Mouse (Mus musculus) CH12.LX (cell line): ENCODE results near the gene Mid1. TPM values are rescaled to one million over a fixed set of nuclear protein-coding genes. Genes with fewer than 3 reads are reported as not detected.

Experiments used
- DNase-seq: peaks from one replicate; pipeline ENCODE4 v3.0.0-alpha.2; 2013; ENCODE audit errors: extremely low read depth
- H3K27ac ChIP-seq: 2 replicates; pipeline ENCODE4 v1.5.1; 2012; ENCODE audit warnings: low read depth, mild to moderate bottlenecking, control low read depth, moderate library complexity; ENCODE audit not compliant: insufficient read depth
- H3K27me3 ChIP-seq: replicated peaks from 2 replicates; pipeline ENCODE3; 2012; ENCODE audit warnings: inconsistent platforms
- H3K36me3 ChIP-seq, 2 experiments: replicated peaks in 1 of 2; 2 replicates each; pipeline versions ENCODE3 to v1.6.1; 2012; ENCODE audit warnings: inconsistent platforms in 1 of 2, low read length in 1 of 2, mild to moderate bottlenecking in 1 of 2, mixed read lengths in 1 of 2, moderate library complexity in 1 of 2; ENCODE audit not compliant: control insufficient read depth in 1 of 2, insufficient read depth in 1 of 2
- H3K4me1 ChIP-seq, 2 experiments: 2 replicates each; pipeline ENCODE4 v1.6.1; 2012; ENCODE audit warnings: inconsistent platforms in 1 of 2, moderate library complexity in 1 of 2; ENCODE audit not compliant: insufficient read depth in 2 of 2, control insufficient read depth in 1 of 2
- H3K4me2 ChIP-seq: 2 replicates; pipeline ENCODE4 v1.6.1; 2012; ENCODE audit warnings: low read depth, mild to moderate bottlenecking, control low read depth; ENCODE audit not compliant: poor library complexity, insufficient read depth, severe bottlenecking
- H3K4me3 ChIP-seq, 3 experiments: fragments of 150-350 bp in 1 of 3; sonication (generic) in 1 of 3; replicated peaks in 1 of 3; 2 replicates each; pipeline versions ENCODE3 to v1.5.1; 2011 to 2012; ENCODE audit warnings: low read depth in 2 of 3, low read length in 2 of 3, mild to moderate bottlenecking in 2 of 3, moderate library complexity in 2 of 3, control low read depth in 1 of 3, improper control_type of control experiment in 1 of 3, inconsistent platforms in 1 of 3, mixed read lengths in 1 of 3; ENCODE audit not compliant: poor library complexity in 1 of 3
- H3K79me2 ChIP-seq: replicated peaks from 2 replicates; pipeline ENCODE4 v1.6.1; 2012; ENCODE audit warnings: mild to moderate bottlenecking, moderate library complexity; ENCODE audit not compliant: control insufficient read depth, poor library complexity, insufficient read depth, severe bottlenecking; ENCODE audit errors: extremely low read depth
- H3K9ac ChIP-seq: 2 replicates; pipeline ENCODE4 v1.6.1; 2012; ENCODE audit warnings: low read depth, mild to moderate bottlenecking, control low read depth, moderate library complexity; ENCODE audit not compliant: insufficient read depth
- H3K9me3 ChIP-seq: replicated peaks from 2 replicates; pipeline ENCODE3; 2012; ENCODE audit warnings: low read length, inconsistent platforms, mixed read lengths
- BHLHE40 ChIP-seq: IDR thresholded peaks from 2 replicates; pipeline ENCODE4 v1.6.1; 2011; ENCODE audit warnings: mild to moderate bottlenecking, low read depth, low read length, improper control_type of control experiment
- CHD2 ChIP-seq: IDR thresholded peaks from 2 replicates; pipeline ENCODE4 v1.6.1; 2011; ENCODE audit warnings: low read length, improper control_type of control experiment
- ELF1 ChIP-seq: IDR thresholded peaks from 2 replicates; pipeline ENCODE4 v1.6.1; 2014; ENCODE audit warnings: low read depth, mild to moderate bottlenecking, inconsistent platforms, low read length, improper control_type of control experiment
- GABPA ChIP-seq: IDR thresholded peaks from 2 replicates; pipeline ENCODE4 v1.6.1; 2012; ENCODE audit warnings: low read depth, low read length, improper control_type of control experiment, inconsistent platforms; ENCODE audit not compliant: insufficient replicate concordance
- HCFC1 ChIP-seq: IDR thresholded peaks from 2 replicates; pipeline ENCODE4 v1.6.1; 2012; ENCODE audit warnings: low read depth, mild to moderate bottlenecking, inconsistent platforms, low read length, improper control_type of control experiment
- JUN ChIP-seq: IDR thresholded peaks from 2 replicates; pipeline ENCODE4 v1.6.1; 2011; ENCODE audit warnings: low read depth, mild to moderate bottlenecking, low read length, improper control_type of control experiment, moderate library complexity; ENCODE audit not compliant: insufficient read depth
- JUND ChIP-seq: conservative IDR thresholded peaks from 2 replicates; pipeline ENCODE4 v1.6.1; 2011; ENCODE audit warnings: low read depth, low read length, improper control_type of control experiment
- KAT2A ChIP-seq: IDR thresholded peaks from 2 replicates; pipeline ENCODE4 v1.6.1; 2012; ENCODE audit warnings: low read length, improper control_type of control experiment, inconsistent platforms; ENCODE audit not compliant: insufficient replicate concordance
- MAZ ChIP-seq: IDR thresholded peaks from 2 replicates; pipeline ENCODE4 v1.6.1; 2012; ENCODE audit warnings: low read depth, mild to moderate bottlenecking, inconsistent platforms, low read length, improper control_type of control experiment, moderate library complexity
- MYC ChIP-seq: IDR thresholded peaks from 2 replicates; pipeline ENCODE4 v1.6.1; 2011; ENCODE audit warnings: low read depth, mild to moderate bottlenecking, improper control_type of control experiment, low read length
- NRF1 ChIP-seq: IDR thresholded peaks from 2 replicates; pipeline ENCODE4 v1.6.1; 2014; ENCODE audit warnings: low read depth, mild to moderate bottlenecking, inconsistent platforms, low read length, improper control_type of control experiment, moderate library complexity
- PAX5 ChIP-seq: IDR thresholded peaks from 2 replicates; pipeline ENCODE4 v1.6.1; 2012; ENCODE audit warnings: low read length, inconsistent platforms, mixed read lengths
- POLR2A ChIP-seq: IDR thresholded peaks from 2 replicates; pipeline ENCODE4 v1.6.1; 2011; ENCODE audit warnings: low read depth, mild to moderate bottlenecking, improper control_type of control experiment, low read length
- POLR2AphosphoS2 ChIP-seq: IDR thresholded peaks from 2 replicates; pipeline ENCODE4 v1.6.1; 2011; ENCODE audit warnings: low read depth, low read length, improper control_type of control experiment
- TCF12 ChIP-seq: IDR thresholded peaks from 2 replicates; pipeline ENCODE4 v1.6.1; 2014; ENCODE audit warnings: low read depth, mild to moderate bottlenecking, inconsistent platforms, low read length, improper control_type of control experiment
- ZC3H11A ChIP-seq: IDR thresholded peaks from 2 replicates; pipeline ENCODE4 v1.6.1; 2012; ENCODE audit warnings: low read depth, mild to moderate bottlenecking, inconsistent platforms, low read length, improper control_type of control experiment
- ZNF384 ChIP-seq: IDR thresholded peaks from 2 replicates; pipeline ENCODE4 v1.6.1; 2012; ENCODE audit warnings: low read depth, low read length, improper control_type of control experiment, inconsistent platforms
- dilution Hi-C: fragments of 300-500 bp; cut with MboI; formaldehyde crosslinking; loops from 2 replicates; pipeline ENCODE4 v1.14.3; 2020; ENCODE audit warnings: low sequenced_read_pairs; ENCODE audit not compliant: extremely low pct_unique_long_range_greater_than_20kb, extremely low pct_ligation_motif_present
- in situ Hi-C: fragments of 300-500 bp; cut with MboI; formaldehyde crosslinking; loops from 3 replicates; pipeline ENCODE4 v1.14.3; 2019; ENCODE audit warnings: low sequenced_read_pairs, low pct_ligation_motif_present, low pct_unique_long_range_greater_than_20kb, mixed read lengths
- polyA plus RNA-seq: library from polyadenylated mRNA; unstranded; fragments of >175 nt; gene quantifications from 2 replicates; pipeline ENCODE4 v1.2.1, GENCODE M21; 2012; ENCODE audit warnings: low read depth; ENCODE audit not compliant: insufficient read length
- total RNA-seq, 2 experiments: library from RNA; depleted of rRNA; stranded (reverse); fragments of 300-350 nt in 1 of 2; fragments of >200 nt in 1 of 2; gene quantifications; 2 replicates each; pipeline ENCODE4 v1.2.3; 2012 to 2014

The Mid1 gene
- total and polyA plus RNA-seq, 3 experiments = 3.3 to 15.0 (median 6.2) TPM

DNA sequence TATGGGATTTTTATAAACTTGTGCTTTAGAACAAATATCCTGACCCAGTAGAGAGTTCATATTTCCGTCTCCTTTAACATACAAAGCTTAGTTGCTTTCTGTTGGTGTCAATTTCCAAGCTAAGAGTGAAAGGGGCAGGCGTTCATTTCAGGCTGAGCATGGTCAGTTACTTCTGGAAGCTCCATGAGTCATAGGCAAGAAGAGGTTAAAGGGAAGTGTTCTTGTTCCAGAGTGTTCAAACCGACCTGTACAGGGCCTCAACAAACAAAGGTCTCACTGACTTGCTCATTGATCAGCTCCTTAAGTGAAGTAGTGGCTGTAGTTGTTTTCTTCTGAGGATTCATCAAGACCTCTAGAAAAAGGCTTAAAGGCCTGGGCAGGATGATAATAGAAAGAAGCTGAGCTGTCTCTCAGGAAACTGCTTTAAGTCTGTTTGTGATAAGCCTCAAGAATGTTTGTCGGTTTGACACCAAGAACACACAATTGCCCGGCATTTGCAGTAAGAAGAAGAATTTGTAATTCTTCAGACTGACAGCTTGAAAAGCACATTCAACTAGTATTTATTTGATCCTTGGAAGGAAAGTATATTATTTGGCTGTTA is 252.2 kb downstream of the Mid1 start:
- DNase-seq = no peak
- H3K4me3 ChIP-seq = no peak overlapping the region
- no peaks in the 10 kb centered on the region for H3K27me3 ChIP-seq
- dilution Hi-C loops = no loop called here
- no peak overlapping the region for H3K27ac ChIP-seq
- no peaks in the 10 kb centered on the region for H3K79me2 ChIP-seq
- no peaks in the 10 kb centered on the region for H3K36me3 ChIP-seq
- no peak overlapping the region for H3K4me2 ChIP-seq
- no peak for TF ChIP-seq BHLHE40
- TF ChIP-seq HCFC1 = no peak
- no peak for TF ChIP-seq JUN
- no peak for TF ChIP-seq POLR2AphosphoS2
- TF ChIP-seq GABPA = no peak
- TF ChIP-seq JUND = no peak
- no peak for TF ChIP-seq TCF12
- no peak for TF ChIP-seq POLR2A
- no peak for TF ChIP-seq CHD2
- TF ChIP-seq MAZ = no peak
- TF ChIP-seq KAT2A = no peak
- TF ChIP-seq MYC = no peak
- TF ChIP-seq ELF1 = no peak
- TF ChIP-seq ZNF384 = no peak
- no peak for TF ChIP-seq PAX5
- TF ChIP-seq NRF1 = no peak
- no peak for TF ChIP-seq ZC3H11A
- TF ChIP-seq, all 38 proteins: peak for 0
- in situ Hi-C loops = no loop called here
- H3K4me1 ChIP-seq = no peaks in the 10 kb centered on the region
- no peak overlapping the region for H3K9ac ChIP-seq
- no peaks in the 10 kb centered on the region for H3K9me3 ChIP-seq

- no peak for TF ChIP-seq ZNF384
- TF ChIP-seq BHLHE40 = peak; percentile 15; the same call in 1 of the 2 replicates
- dilution Hi-C loops = no loop called here
- no peaks in the 10 kb centered on the region for H3K9me3 ChIP-seq
- no peak overlapping the region for H3K4me3 ChIP-seq
- H3K9ac ChIP-seq = no peak overlapping the region
- H3K27ac ChIP-seq = no peak overlapping the region
- H3K4me2 ChIP-seq = no peak overlapping the region
- no peaks in the 10 kb centered on the region for H3K36me3 ChIP-seq
- no peaks in the 10 kb centered on the region for H3K27me3 ChIP-seq
- in situ Hi-C loops = no loop called here
- H3K4me1 ChIP-seq = no peaks in the 10 kb centered on the region
- no peaks in the 10 kb centered on the region for H3K79me2 ChIP-seq
- no peak for DNase-seq
These were observed 255.5 kb downstream of the Mid1 start for GRCm38 (mm10) chrX:169940531-169940930.
